Mouse (Mus musculus): ENCODE results near the gene Hsd17b7.

- TF ChIP-seq GATA1 (IDR thresholded peaks at IDR 0.05; ENCODE audit: borderline replicate concordance, low read length) (no peak), FLI1 (IDR thresholded peaks at IDR 0.05; ENCODE audit: low read length) (no peak)
These were observed 460 bp upstream of the Hsd17b7 start for GRCm38 (mm10) chr1:169969516-169969886.

All from megakaryocyte, embryonic 14.5 days (primary cell).